Mouse (Mus musculus): ENCODE measurements around the gene Hpd. TPM values are rescaled to one million over a fixed set of nuclear protein-coding genes. Genes with fewer than 3 reads are reported as not detected.
A peak's percentile ranks its signal among the peaks of the same experiment; 100 is the strongest.

Gene Hpd
- polyA plus RNA-seq, 1 experiment from 2014 or later, result 9.0 TPM

DNA sequence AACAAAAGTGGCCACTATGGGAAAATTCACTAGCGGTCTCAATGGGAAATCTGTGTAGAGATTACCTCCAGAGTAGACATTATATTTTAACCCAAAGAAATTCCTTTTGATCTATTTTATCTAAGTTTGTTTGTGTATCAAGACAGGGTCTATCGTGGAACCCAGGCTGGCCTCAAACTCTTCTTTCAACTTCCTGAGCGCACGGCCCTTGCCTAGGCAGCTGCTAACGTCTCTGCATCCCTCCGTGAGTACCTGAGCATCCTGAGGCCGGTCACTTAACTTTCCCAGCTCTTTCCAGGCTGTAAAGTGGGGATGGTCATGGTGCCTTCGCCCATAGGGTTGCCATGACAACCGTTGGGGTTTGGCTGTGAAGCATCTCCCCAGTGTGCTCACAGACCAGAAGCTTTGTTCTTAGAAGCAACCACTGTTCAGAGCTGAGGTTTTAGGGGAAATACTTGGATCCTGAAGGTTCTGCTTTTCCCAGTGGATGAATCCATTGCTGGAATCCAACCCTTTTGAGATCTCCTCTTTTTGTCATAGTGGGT lies 10.2 kb upstream of the Hpd start:
- ATAC-seq, result no peak
- Histone ChIP-seq H3K4me2 (ENCODE audit: low read depth, low read length) (no peak overlapping the region), H3K27ac (ENCODE audit: low read length) (no peak overlapping the region), H3K27me3 (replicated peaks; ENCODE audit: control insufficient read depth, insufficient read depth, low read length) (no peaks in the 10 kb centered on the region), H3K4me1 (ENCODE audit: control insufficient read depth, insufficient read depth, low read length) (no peaks in the 10 kb centered on the region), H3K9ac (ENCODE audit: low read depth, low read length) (no peak overlapping the region), H3K4me3 (ENCODE audit: low read length) (no peak overlapping the region), H3K36me3 (ENCODE audit: control insufficient read depth, insufficient read depth, low read length) (no peaks in the 10 kb centered on the region), H3K9me3 (ENCODE audit: control insufficient read depth, low read length) (no peaks in the 10 kb centered on the region)
- 56% methylated on average over 9 of the region's 9 CpGs for WGBS

DNA sequence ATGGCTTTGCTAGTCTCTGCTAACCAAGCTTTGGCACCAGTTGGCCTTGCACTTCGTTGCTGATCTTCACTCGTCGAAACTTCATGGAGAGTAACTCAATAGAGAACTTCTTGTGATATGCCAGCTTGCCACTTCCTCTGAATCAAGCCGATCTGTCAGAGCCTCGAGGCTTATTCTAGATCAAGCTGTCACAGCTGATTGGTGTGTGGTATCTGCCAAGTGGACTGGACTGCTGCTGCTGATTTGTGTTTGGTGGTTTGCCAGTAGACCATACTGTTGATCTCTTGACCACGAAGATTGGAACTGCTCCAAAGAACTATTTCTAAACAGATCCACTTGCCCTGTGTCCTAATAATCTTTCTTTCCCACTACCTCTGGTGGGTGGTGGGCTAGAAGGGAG lies 8.9 kb upstream of the Hpd start:
- Histone ChIP-seq H3K9ac (ENCODE audit: low read depth, low read length) (no peak overlapping the region), H3K4me3 (ENCODE audit: low read length) (no peak overlapping the region), H3K9me3 (ENCODE audit: control insufficient read depth, low read length) (no peaks in the 10 kb centered on the region), H3K4me2 (ENCODE audit: low read depth, low read length) (no peak overlapping the region), H3K4me1 (ENCODE audit: control insufficient read depth, insufficient read depth, low read length) (no peaks in the 10 kb centered on the region), H3K36me3 (ENCODE audit: control insufficient read depth, insufficient read depth, low read length) (no peaks in the 10 kb centered on the region), H3K27me3 (replicated peaks; ENCODE audit: control insufficient read depth, insufficient read depth, low read length) (no peaks in the 10 kb centered on the region), H3K27ac (ENCODE audit: low read length) (no peak overlapping the region)
- ATAC-seq, result no peak
- 78% methylated on average over 6 of the region's 6 CpGs for WGBS

DNA sequence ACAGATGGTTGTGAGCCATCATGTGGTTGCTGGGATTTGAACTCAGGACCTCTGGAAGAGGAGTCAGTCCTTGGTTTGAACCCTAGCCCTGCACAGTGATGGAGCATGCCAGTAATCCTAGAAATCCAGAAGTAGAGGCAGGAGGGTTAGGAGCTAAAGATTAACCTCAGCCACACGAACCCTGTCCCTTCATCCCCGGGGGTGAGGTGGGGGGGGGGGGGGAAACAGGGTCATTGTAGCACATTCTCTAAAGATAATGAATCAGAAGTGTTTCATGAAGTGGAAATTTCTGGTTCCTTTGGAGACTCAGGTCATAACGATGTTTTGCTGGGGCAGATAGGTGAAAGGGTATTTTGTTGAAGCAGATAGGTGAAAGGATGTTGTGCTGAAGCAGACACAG lies 8.4 kb upstream of the Hpd start:
- Histone ChIP-seq H3K27me3 (replicated peaks; ENCODE audit: control insufficient read depth, insufficient read depth, low read length) (no peaks in the 10 kb centered on the region), H3K9me3 (ENCODE audit: control insufficient read depth, low read length) (no peaks in the 10 kb centered on the region), H3K36me3 (ENCODE audit: control insufficient read depth, insufficient read depth, low read length) (no peaks in the 10 kb centered on the region), H3K27ac (ENCODE audit: low read length) (no peak overlapping the region), H3K9ac (ENCODE audit: low read depth, low read length) (no peak overlapping the region), H3K4me3 (ENCODE audit: low read length) (no peak overlapping the region), H3K4me1 (ENCODE audit: control insufficient read depth, insufficient read depth, low read length) (no peaks in the 10 kb centered on the region), H3K4me2 (ENCODE audit: low read depth, low read length) (no peak overlapping the region)
- WGBS, result 65% methylated on average over 3 of the region's 3 CpGs
- no peak for ATAC-seq

DNA sequence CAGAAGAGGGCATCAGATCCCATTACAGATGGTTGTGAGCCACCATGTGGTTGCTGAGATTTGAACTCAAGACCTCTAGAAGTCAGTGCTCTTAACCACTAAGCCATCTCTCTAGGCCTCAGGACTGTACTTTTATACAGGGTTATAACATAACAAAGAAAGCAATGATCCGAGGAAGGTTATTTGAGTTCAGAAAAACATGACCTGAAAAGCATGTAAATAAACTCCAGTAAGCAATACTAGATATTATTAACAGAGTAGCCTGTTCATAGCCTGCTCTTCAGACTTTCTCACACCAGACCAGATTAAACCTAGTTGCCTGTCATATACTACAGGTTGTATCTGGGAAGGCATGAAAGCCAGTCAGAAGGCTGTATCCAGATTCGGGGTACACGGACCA lies 4.8 kb upstream of the Hpd start:
- Histone ChIP-seq H3K9me3 (ENCODE audit: control insufficient read depth, low read length) (no peaks in the 10 kb centered on the region), H3K27me3 (replicated peaks; ENCODE audit: control insufficient read depth, insufficient read depth, low read length) (no peaks in the 10 kb centered on the region), H3K9ac (ENCODE audit: low read depth, low read length) (no peak overlapping the region), H3K4me2 (ENCODE audit: low read depth, low read length) (no peak overlapping the region), H3K4me3 (ENCODE audit: low read length) (no peak overlapping the region), H3K4me1 (ENCODE audit: control insufficient read depth, insufficient read depth, low read length) (peaks cover 3% of the 10 kb centered on the region; the same call in 1 of the 2 replicates), H3K36me3 (ENCODE audit: control insufficient read depth, insufficient read depth, low read length) (no peaks in the 10 kb centered on the region), H3K27ac (ENCODE audit: low read length) (no peak overlapping the region)
- no peak for ATAC-seq
- 95% methylated on average over 3 of the region's 3 CpGs for WGBS

DNA sequence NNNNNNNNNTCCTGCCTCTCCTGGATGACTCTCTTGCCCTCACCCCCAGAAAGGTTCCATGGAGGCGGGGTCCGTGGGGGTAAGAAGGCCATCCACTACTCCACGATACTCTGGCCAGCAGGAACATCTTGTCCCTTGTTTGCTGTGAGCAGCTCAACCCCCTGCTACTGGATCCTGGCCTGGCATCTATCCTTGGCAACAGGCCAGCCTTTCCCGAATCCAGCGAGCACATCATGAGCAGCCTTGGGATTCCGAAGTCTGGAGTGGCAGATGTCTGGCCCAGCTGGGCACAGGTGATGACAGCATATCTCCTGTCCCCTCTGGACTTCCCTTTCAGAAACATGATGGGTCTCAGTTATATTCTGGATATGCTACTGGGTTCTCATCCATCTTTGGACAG lies 3.4 kb upstream of the Hpd start:
- WGBS, result 69% methylated on average over 6 of the region's 6 CpGs
- no peak overlapping the region for H3K9ac ChIP-seq (ENCODE audit: low read depth, low read length)
- H3K9me3 ChIP-seq (ENCODE audit: control insufficient read depth, low read length), result no peaks in the 10 kb centered on the region
- H3K4me2 ChIP-seq (ENCODE audit: low read depth, low read length), result no peak overlapping the region
- no peak overlapping the region for H3K4me3 ChIP-seq (ENCODE audit: low read length)
- peaks cover 3% of the 10 kb centered on the region; the same call in 1 of the 2 replicates for H3K4me1 ChIP-seq (ENCODE audit: control insufficient read depth, insufficient read depth, low read length)
- no peak for ATAC-seq
- no peak overlapping the region for H3K27ac ChIP-seq (ENCODE audit: low read length)
- no peaks in the 10 kb centered on the region for H3K36me3 ChIP-seq (ENCODE audit: control insufficient read depth, insufficient read depth, low read length)
- H3K27me3 ChIP-seq (replicated peaks; ENCODE audit: control insufficient read depth, insufficient read depth, low read length), result no peaks in the 10 kb centered on the region

DNA sequence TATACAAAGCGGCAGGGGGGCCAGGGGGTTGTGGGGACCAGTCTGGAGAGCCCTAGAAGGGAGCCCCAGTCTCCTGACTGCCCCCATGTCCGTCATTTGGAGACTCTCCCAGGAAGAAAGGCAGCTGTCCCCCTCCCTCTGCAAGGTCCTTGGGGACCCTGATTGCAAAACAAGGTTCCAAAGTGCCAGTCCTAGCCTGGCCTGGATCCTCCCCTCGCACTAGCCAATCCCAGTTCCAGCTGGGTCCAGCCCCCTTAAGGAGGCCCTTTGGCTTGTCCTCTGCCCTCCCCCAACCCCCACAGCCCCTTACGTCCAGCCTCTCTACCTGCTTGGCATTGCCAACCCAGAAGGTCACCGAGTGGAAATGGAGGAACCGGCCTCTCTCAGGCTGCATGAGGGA lies 991 bp downstream of the Hpd start:
- H3K27ac ChIP-seq (ENCODE audit: low read length), result no peak overlapping the region
- H3K36me3 ChIP-seq (ENCODE audit: control insufficient read depth, insufficient read depth, low read length), result no peaks in the 10 kb centered on the region
- H3K27me3 ChIP-seq (replicated peaks; ENCODE audit: control insufficient read depth, insufficient read depth, low read length), result no peaks in the 10 kb centered on the region
- H3K4me3 ChIP-seq (ENCODE audit: low read length), result no peak overlapping the region
- H3K9me3 ChIP-seq (ENCODE audit: control insufficient read depth, low read length), result no peaks in the 10 kb centered on the region
- 78% methylated on average over 6 of the region's 6 CpGs for WGBS
- no peak for ATAC-seq
- H3K9ac ChIP-seq (ENCODE audit: low read depth, low read length), result no peak overlapping the region
- no peak overlapping the region for H3K4me2 ChIP-seq (ENCODE audit: low read depth, low read length)
- H3K4me1 ChIP-seq (ENCODE audit: control insufficient read depth, insufficient read depth, low read length), result peaks cover 3% of the 10 kb centered on the region; the same call in 1 of the 2 replicates

DNA sequence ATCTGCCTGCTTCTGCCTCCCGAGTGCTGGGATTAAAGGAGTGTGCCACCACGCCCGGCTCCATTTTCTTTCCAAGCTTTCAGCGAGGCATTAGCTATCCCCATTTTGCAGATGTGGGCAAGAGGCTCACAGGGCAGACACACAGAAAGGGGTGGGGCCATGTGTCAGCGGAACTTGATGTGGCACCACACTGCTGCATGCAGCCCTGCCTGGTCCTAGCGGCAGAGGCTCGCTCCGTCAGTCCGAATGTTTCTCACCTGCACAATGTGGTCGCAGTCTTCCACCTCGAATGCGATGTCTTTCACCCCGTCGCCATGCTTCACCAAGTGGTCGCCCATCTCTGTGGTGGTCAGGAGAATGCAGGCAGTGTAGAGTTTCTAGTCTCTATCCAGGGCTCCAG lies 2.1 kb downstream of the Hpd start:
- ATAC-seq, result no peak
- 91% methylated on average over 15 of the region's 15 CpGs for WGBS

DNA sequence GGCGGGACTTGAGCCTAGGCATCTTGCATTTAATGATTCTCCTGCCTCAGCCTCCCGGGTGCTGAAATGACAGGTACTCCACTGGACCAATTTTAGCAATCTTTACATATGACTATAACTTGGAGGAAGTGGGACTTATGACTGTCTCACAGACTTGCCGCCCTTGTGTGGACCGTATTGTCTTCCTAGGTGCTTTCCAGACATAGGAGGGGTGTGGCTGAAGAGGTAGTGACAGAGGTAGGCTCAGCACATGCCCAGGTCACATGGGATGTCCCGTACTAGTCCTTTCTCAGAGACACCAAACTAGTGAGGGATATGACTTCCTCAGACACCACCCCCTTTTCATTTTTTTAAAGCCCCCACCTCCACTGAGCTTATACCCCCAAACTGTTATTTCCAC lies 3.7 kb downstream of the Hpd start:
- H3K36me3 ChIP-seq (ENCODE audit: control insufficient read depth, insufficient read depth, low read length), result no peaks in the 10 kb centered on the region
- no peak overlapping the region for H3K9ac ChIP-seq (ENCODE audit: low read depth, low read length)
- no peaks in the 10 kb centered on the region for H3K27me3 ChIP-seq (replicated peaks; ENCODE audit: control insufficient read depth, insufficient read depth, low read length)
- no peaks in the 10 kb centered on the region for H3K4me1 ChIP-seq (ENCODE audit: control insufficient read depth, insufficient read depth, low read length)
- no peak for ATAC-seq
- no peak overlapping the region for H3K4me2 ChIP-seq (ENCODE audit: low read depth, low read length)
- no peaks in the 10 kb centered on the region for H3K9me3 ChIP-seq (ENCODE audit: control insufficient read depth, low read length)
- H3K27ac ChIP-seq (ENCODE audit: low read length), result no peak overlapping the region
- no peak overlapping the region for H3K4me3 ChIP-seq (ENCODE audit: low read length)
- 90% methylated on average over 5 of the region's 5 CpGs for WGBS

More for the DNA sequence above, 2.1 kb downstream of the Hpd start:
- peaks cover 3% of the 10 kb centered on the region; the same call in 1 of the 2 replicates for H3K4me1 ChIP-seq (ENCODE audit: control insufficient read depth, insufficient read depth, low read length)
- H3K4me3 ChIP-seq (ENCODE audit: low read length), result no peak overlapping the region
- H3K27me3 ChIP-seq (replicated peaks; ENCODE audit: control insufficient read depth, insufficient read depth, low read length), result no peaks in the 10 kb centered on the region
- no peaks in the 10 kb centered on the region for H3K36me3 ChIP-seq (ENCODE audit: control insufficient read depth, insufficient read depth, low read length)
- no peak overlapping the region for H3K9ac ChIP-seq (ENCODE audit: low read depth, low read length)
- no peak overlapping the region for H3K27ac ChIP-seq (ENCODE audit: low read length)
- no peak overlapping the region for H3K4me2 ChIP-seq (ENCODE audit: low read depth, low read length)
- no peaks in the 10 kb centered on the region for H3K9me3 ChIP-seq (ENCODE audit: control insufficient read depth, low read length)

DNA sequence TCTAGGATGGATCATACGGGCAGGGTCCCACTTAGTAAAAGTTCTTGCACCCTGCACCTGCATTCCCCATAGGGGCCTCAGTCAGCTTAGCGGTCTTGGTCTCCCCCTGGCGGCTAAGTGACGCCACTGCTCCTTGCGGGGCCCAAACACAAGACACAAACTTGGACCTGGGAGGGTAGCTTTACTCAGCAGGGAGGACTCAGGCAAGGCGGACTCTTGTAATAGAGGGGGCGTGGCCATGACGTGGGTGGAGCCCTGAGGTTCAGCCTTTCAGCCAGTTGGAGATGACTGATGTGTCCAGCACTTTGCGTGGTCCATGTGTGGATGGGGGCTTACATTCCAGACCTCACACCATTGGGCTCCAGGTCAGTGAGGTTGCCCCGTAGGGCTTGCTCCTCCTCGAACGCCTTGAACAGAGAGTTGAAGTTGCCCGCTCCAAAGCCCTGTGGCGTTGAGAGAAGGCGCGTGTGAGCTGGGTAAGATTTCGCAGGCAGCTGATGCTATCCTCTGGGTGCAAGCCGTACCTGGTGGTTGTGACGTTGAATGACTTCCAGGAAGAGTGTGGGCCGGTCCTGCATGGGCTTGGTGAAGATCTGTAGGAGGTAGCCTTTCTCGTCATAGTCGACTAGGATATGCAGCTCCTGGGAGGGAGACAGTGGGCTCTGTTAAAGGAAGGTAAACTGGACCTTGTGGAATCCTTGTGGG lies 10.7 kb downstream of the Hpd start:
- peaks cover 3% of the 10 kb centered on the region; the same call in 1 of the 2 replicates for H3K4me1 ChIP-seq (ENCODE audit: control insufficient read depth, insufficient read depth, low read length)
- peak overlapping the region; percentile 16; the same call in 1 of the 2 replicates for H3K4me3 ChIP-seq (ENCODE audit: low read length)
- ATAC-seq, result peak; percentile 86
- no peaks in the 10 kb centered on the region for H3K9me3 ChIP-seq (ENCODE audit: control insufficient read depth, low read length)
- H3K27me3 ChIP-seq (replicated peaks; ENCODE audit: control insufficient read depth, insufficient read depth, low read length), result no peaks in the 10 kb centered on the region
- H3K36me3 ChIP-seq (ENCODE audit: control insufficient read depth, insufficient read depth, low read length), result no peaks in the 10 kb centered on the region; the same call in 1 of the 2 replicates
- H3K27ac ChIP-seq (ENCODE audit: low read length), result no peak overlapping the region
- H3K4me2 ChIP-seq (ENCODE audit: low read depth, low read length), result peak overlapping the region; percentile 39
- no peak overlapping the region; the same call in 1 of the 2 replicates for H3K9ac ChIP-seq (ENCODE audit: low read depth, low read length)
- 16% methylated on average over 22 of the region's 22 CpGs for WGBS

Measured in intestine, embryonic 16.5 days (tissue).